Mouse (Mus musculus) kidney, adult 9 months (tissue): ENCODE measurements around the gene Exoc7.
A peak's percentile ranks its signal among the peaks of the same experiment; 100 is the strongest.

ENCODE experiments used
- DNase-seq: peaks from one replicate; pipeline ENCODE4 v3.0.0; 2022

Gene Exoc7

GRCm38 (mm10) chr11:116307019-116307725, at the start of gene Exoc7:
Exoc7 (minus strand) TSS chr11:116307233.
- DNase-seq: no peak

DNA sequence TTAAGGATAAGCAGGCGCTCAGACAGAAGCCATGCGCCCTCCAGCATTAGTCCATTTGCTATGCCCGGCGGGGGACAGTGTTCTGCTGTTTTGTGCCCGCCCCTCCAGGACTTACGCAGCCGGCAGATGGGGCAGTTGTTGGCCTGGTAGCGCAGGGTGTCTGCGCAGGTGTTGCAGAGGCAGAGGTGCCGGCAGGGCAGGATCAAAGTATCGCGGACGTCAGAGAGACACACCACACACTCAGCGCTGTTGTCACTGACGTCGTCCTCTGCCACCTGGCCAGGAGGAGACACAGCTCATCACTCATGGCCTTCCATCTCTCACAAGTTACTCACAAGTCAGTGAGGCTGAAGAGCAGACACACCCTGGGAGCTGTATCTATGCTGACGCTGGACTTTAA, 47.5 kb upstream of the Exoc7 start:
- no peak for DNase-seq

DNA sequence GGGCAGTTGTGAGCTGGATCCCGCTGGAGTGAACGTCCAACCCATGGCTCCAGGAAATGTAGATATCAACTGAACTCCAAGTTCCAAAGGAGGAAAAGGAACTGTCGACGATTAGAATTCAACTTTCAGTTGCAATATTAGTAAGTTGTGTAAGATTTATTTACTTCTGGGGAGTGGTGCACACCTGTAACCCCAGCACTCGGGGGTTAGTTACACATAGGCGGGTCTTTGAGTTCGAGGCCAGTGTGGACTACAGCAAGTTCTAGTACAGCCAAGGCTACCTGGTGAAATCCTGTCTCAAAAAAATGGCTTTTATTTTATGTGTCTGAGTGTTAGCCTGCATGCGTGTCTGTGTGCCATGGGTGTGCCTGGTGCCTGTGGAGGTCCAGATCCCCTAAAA, 46.5 kb upstream of the Exoc7 start:
- no peak for DNase-seq

- no peak for DNase-seq
These were observed 44.3 kb upstream of the Exoc7 start for GRCm38 (mm10) chr11:116351294-116351693.

DNA sequence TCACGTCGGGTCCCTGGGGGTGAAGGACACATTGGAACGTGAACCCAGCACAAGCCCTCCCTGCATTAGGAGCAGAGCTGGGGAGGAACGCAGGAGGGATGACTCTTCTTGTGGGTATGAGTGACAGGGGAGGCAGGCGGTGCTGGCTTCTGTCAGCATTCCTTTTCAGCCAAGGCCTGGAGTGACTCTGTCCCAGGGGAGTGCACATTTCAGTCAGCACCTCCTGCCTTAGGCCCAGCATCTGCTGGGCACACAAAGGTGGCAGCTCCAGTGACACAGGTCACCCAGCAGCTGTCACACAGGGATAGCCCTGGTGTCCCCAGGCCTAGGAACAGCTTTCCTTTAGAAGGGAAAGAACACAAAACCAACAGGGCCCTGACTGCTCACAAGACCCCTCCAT, 40.9 kb upstream of the Exoc7 start:
- DNase-seq: no peak

DNA sequence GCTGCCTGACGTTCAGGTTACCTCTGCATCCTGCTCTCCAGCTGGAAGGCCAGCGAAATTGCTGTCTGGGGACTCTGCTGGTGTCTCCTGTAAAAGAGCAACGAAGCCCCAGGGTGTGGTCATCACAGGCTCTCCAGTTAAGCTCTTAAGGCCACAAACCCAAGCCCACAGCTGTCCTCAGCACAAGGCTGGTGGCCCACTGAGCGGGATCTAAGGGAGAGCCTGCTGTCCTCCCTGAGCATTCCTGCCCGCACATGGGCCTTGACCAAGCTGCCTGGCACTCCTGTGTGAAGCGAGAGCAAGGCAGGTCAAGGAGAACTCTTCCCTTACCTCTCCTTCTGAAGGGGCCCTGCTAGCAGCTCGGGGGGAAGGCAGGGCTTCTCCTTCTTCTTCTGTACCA, 40.0 kb upstream of the Exoc7 start:
- no peak for DNase-seq

DNA sequence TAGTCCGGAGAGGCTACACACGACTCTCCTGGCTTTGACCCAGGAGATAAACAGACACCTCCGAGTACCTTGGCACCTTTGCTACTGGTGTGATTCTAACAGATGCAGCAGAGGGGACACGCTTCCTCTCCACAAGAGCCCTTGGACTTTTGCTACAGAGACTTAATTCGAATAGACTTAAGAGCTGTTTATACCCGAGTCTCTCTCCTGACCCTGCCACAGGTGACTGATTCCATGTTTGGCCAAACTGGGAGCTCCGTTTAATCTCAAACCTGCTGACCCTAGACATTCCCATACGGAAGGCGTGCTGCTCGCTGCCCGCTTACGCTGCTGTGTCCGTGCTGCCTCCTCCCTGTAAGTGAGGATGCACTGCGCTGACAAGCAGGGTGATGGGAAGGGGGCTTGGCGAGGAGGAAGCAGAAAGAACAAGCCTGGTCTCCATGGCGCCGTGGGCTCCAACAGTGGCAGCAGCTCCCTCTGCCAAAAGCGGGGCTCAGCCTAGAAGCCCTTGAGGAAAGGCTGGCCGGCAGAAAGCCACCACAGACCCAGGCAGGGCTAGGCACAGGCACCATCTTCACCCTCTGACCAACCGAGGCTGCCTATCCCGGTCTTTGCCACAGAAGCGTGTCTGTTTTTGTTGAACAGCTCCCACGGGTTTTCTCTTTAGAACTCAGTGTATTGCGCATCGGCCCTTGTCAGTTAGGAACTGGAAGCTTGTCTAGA, 35.2 kb upstream of the Exoc7 start:
- DNase-seq: peak; percentile 39

- no peak for DNase-seq
These were observed 30.5 kb upstream of the Exoc7 start for GRCm38 (mm10) chr11:116337531-116337930.

DNA sequence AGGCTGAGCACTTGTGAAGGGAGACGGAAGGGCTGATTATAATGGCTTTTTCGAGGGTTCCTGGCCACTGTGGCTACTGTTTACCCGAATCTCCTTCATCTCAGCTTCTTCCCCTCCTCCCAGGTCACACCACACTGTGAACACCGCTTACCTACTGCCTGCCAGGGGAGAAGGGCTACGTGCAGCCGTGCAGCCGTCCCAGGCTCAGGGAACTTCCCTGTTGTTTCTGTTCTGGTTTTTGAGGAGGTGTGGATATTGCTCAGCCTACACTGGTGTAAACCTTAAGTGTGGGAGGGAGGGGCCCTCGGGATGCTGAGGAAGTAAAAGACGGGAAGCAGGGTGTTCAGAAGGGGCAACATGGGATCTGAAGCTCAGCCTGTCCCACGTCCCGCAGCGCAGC, 30.0 kb upstream of the Exoc7 start:
- no peak for DNase-seq

DNA sequence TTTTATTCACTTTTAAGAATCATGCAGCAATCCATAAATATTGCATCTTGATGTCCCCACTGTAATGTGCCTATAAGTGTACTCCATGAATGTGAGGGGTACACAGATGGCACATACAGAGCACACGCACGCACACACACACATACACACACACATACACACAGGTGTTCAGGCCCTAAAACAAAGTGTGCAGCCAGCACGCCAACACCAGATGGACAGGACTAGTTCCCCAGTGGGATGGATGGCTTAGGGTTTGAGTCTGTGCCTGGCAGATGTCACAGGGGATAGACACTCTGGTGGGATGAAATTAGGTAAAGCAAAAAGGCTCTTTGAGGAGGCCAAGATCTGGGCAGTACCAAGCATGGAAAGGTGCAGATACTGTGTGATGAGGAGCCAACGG, 29.4 kb upstream of the Exoc7 start:
- DNase-seq: no peak

DNA sequence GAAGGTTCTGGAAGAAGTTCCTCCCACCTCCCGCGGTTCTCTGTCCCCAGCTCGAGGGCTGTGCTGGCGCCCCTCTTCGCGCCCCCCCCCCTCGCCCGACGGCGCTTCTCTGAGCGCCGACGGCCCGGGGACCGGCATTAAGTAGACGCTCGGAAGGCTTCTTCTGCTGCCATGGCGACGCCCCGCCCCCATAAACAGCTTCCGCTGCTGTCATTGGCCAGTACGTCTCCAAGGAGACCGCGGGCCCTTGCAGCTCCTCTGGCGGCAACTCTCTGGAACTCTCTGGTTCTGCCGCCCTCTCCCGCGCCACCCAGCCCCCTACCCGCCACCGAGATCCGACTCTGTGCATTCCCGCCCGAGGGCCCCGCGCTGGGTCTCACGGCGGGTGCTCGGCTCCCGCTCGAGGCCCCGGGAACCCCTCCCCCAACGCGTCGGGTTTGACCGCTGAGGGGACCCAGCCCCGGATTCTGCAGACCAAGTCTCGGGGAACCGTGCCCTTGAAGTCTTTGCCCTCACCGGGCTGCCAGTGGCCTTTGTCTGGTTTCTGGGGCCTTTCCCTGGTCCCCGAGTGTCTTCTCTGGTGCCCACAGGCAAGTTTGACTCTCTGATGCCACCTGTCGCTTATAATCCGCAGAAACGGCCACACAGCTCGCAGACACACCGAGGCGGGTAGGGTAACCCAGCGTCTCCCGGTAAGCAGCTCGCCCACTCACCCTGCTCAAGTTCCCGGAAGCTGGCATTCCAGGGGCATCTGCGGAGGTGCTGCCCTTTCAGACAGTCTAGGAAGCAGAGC, 28.4 kb upstream of the Exoc7 start, which contains the start of gene Foxj1:
Gene Foxj1, minus strand, starts transcription at position 156 of the 793 bp plus-strand sequence.
- DNase-seq: peak; percentile 97

DNA sequence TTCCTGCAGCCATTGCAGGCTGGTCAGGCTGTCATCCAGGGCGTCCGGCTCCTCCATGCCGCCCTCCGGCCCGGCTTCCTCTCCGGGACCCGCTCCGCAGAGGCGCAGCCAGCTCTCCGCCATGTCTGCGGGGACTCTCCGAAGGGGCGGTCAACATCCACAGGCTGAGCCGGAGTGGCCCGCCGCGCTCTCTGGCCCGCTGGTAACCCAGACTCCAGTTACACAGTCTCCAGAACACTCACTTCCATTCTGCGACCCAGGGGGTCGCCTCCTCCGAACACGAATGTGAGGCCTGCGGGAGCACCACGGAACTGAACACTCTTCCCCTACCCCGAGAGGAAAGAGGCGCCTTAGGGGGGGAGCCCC, 27.4 kb upstream of the Exoc7 start:
- no peak for DNase-seq

DNA sequence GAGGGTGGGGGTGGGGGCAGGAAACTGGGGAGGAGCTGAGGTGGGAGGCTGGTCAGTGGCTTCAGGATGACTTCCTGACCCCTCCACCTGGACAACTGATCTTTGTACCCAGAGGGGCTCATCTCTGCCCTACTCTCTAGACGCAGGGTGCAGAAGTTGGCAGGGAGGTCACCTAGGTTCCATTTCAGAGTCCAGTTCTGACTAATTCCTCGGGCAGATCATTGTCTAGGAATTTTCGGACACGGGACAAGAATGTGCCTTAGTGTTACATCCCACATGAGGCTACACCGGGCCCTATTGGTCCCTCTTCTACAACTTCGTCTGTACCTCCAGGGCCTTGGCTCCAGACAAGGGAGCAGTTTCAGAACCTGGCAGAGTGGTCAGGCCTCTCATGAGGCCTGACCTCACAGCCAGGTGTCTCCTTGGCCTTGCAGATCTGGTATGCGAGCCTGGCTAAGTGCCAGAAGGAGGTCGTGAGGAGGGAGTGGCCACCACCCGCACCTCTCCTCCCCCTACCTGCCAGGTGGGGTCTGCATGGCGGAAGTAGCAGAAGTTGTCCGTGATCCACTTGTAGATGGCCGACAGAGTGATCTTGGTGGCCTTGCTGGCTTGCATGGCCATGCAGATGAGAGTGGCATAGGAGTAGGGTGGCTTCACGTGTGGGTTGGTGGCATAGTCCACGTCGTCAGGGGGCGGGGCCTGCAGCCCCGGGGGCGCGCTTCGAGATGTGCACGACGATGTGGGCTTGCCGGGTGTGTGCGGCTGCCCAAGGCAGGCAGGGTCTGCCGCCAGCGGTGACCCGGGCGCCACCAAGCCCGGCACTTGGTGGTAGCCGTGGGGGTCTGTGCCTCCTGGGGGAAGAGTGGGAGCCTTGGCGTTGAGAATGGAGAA, 26.7 kb upstream of the Exoc7 start:
- DNase-seq: peak; percentile 76

- DNase-seq: peak; percentile 61
These were observed 25.9 kb upstream of the Exoc7 start for GRCm38 (mm10) chr11:116332983-116333270.

GRCm38 (mm10) chr11:116332232-116332982, 25.4 kb upstream of the Exoc7 start:
- DNase-seq: no peak

DNA sequence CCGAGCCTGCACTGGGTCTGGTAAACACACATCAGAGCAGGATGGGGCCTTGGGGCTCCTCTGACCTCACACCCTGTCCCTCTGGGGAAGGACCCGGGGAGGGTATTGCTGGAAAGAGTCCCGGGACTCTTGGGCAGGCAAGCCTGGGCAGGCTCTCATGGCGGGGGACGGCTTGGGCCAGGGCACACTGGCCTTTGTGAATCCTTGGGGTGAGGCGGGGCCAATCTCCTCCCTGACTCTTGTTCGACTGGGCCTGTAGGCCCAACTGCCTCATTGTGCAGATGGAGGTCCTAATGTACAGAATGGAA, 23.1 kb upstream of the Exoc7 start:
- no peak for DNase-seq

GRCm38 (mm10) chr11:116329314-116330210, 22.5 kb upstream of the Exoc7 start:
- DNase-seq: peak; percentile 56

DNA sequence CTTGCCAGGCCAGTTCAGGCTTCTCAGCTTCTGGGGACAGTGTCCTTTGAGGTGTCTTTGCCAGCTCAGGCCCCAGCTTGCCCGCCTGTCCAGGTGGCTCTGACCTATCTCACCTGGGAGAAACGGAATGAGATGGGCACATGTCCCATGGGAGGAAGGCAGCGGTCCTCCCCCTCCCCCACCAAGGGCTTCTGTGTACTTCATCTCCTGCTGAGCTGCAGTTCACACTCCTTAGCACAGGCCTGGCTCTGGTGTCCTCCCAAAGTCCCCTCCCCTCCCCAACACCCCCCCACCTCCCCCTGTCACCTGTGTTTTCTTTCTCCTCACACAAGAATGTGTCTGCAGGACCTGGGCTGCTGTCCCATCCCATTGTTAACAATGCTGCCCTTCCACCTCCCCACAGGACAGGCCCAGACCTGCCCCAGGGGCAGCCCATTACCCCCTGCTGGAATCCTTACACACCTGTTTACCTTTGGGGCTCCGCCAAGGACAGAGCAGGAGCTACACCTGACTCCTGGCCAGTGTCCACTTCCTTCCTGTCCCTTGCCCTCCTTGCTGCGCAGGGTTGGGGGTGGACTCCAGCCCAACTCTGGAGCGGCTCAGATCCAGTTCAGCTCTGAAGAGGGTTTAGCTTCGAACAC, 20.1 kb upstream of the Exoc7 start:
- DNase-seq: no peak

- peak; percentile 80 for DNase-seq
These were observed 12.0 kb upstream of the Exoc7 start for GRCm38 (mm10) chr11:116318719-116319659.

GRCm38 (mm10) chr11:116312359-116312758, 5.3 kb upstream of the Exoc7 start:
- DNase-seq: no peak
